Mouse (Mus musculus) kidney, postnatal 36 days (tissue): ENCODE measurements around the gene Cs.
A peak's percentile ranks its signal among the peaks of the same experiment; 100 is the strongest.
"Not testable (repeated sequence)": the region's sequence is repeated elsewhere in the genome, so short reads cannot be mapped to it uniquely, and the experiment has no call there.

Experiments used
- DNase-seq, 2 experiments: peaks; one replicate each; pipeline ENCODE4 v3.0.0; 2021 to 2022; ENCODE audit warnings: mixed read lengths in 2 of 2

Gene Cs

GRCm38 (mm10) chr10:128337306-128338181 is at the start of gene Cs:
Gene Cs, plus strand, starts transcription at chr10:128337734.
- peak; percentile 98 to 99 for DNase-seq

GRCm38 (mm10) chr10:128290594-128290993 is 46.9 kb upstream of the Cs start:
- DNase-seq: not testable (repeated sequence)

- DNase-seq: no peak
These were observed 41.0 kb upstream of the Cs start for GRCm38 (mm10) chr10:128296370-128297090.

GRCm38 (mm10) chr10:128297221-128297620 is 40.3 kb upstream of the Cs start:
- no peak for DNase-seq

- DNase-seq: no peak
These were observed 39.9 kb upstream of the Cs start for GRCm38 (mm10) chr10:128297622-128298021.

GRCm38 (mm10) chr10:128298243-128298642 is 39.3 kb upstream of the Cs start:
- no peak for DNase-seq

- no peak for DNase-seq
These were observed 38.8 kb upstream of the Cs start, which contains the start of gene Il23a for GRCm38 (mm10) chr10:128298702-128299171. Gene Il23a, minus strand, starts transcription at chr10:128298752.

- no peak for DNase-seq
These were observed 35.2 kb upstream of the Cs start for GRCm38 (mm10) chr10:128302357-128302756.

- DNase-seq: no peak
These were observed 34.8 kb upstream of the Cs start for GRCm38 (mm10) chr10:128302785-128303125.

- peak; percentile 99 to 100 for DNase-seq
These were observed 34.2 kb upstream of the Cs start, which contains the start of gene Pan2 for GRCm38 (mm10) chr10:128303126-128304021. Gene Pan2, plus strand, starts transcription at chr10:128303335.

- DNase-seq: no peak
These were observed 27.9 kb upstream of the Cs start for GRCm38 (mm10) chr10:128309654-128310053.

- DNase-seq: peak; percentile 52 to 64
These were observed 27.4 kb upstream of the Cs start for GRCm38 (mm10) chr10:128310177-128310576.

- no peak for DNase-seq
These were observed 26.6 kb upstream of the Cs start for GRCm38 (mm10) chr10:128310902-128311301.

- DNase-seq: no peak
These were observed 22.0 kb upstream of the Cs start for GRCm38 (mm10) chr10:128315578-128315977.

GRCm38 (mm10) chr10:128321641-128322040 is 15.9 kb upstream of the Cs start:
- DNase-seq: no peak

- DNase-seq: peak; percentile 87 to 89
These were observed 15.1 kb upstream of the Cs start, which contains the start of gene Cnpy2 for GRCm38 (mm10) chr10:128322141-128323108. Gene Cnpy2, plus strand, starts transcription at chr10:128322459.

GRCm38 (mm10) chr10:128323516-128323915 is 14.0 kb upstream of the Cs start:
- no peak for DNase-seq

- DNase-seq: no peak
These were observed 10.7 kb upstream of the Cs start for GRCm38 (mm10) chr10:128326825-128327224.

- DNase-seq: no peak
These were observed 9.9 kb upstream of the Cs start for GRCm38 (mm10) chr10:128327610-128328009.

GRCm38 (mm10) chr10:128332358-128333249 is 4.9 kb upstream of the Cs start:
- DNase-seq: not testable (repeated sequence)
